Mouse (Mus musculus): ENCODE measurements around the gene Vamp8. TPM values are rescaled to one million over a fixed set of nuclear protein-coding genes. Genes with fewer than 3 reads are reported as not detected.

Vamp8 gene
- polyA plus RNA-seq, 1 experiment from 2014 or later, result 206 TPM

GRCm38 (mm10) chr6:72364985-72365384 lies 25.5 kb downstream of the Vamp8 start:
- H3K4me2 ChIP-seq (replicated peaks; ENCODE audit: low read depth, low read length), result no peak overlapping the region
- H3K27me3 ChIP-seq (ENCODE audit: control insufficient read depth, insufficient read depth, low read length), result no peaks in the 10 kb centered on the region
- H3K9ac ChIP-seq (replicated peaks; ENCODE audit: low read depth, low read length), result no peak overlapping the region
- no peak overlapping the region for H3K4me3 ChIP-seq (ENCODE audit: low read depth, low read length)
- ATAC-seq (ENCODE audit: insufficient number of reproducible peaks, insufficient read depth, low FRiP score, low read depth), result no peak
- peaks cover 16% of the 10 kb centered on the region; the same call in 1 of the 2 replicates for H3K4me1 ChIP-seq (ENCODE audit: control insufficient read depth, insufficient read depth, low read length)
- WGBS, result 68% methylated on average over 6 of the region's 6 CpGs
- H3K27ac ChIP-seq (ENCODE audit: low read length), result no peak overlapping the region
- H3K9me3 ChIP-seq (ENCODE audit: control insufficient read depth, low read depth, low read length), result no peaks in the 10 kb centered on the region
- H3K36me3 ChIP-seq (ENCODE audit: control insufficient read depth, insufficient read depth, low read length), result peaks cover under 1% of the 10 kb centered on the region; the same call in 1 of the 2 replicates

- Histone ChIP-seq H3K27me3 (ENCODE audit: control insufficient read depth, insufficient read depth, low read length) (no peaks in the 10 kb centered on the region), H3K9ac (replicated peaks; ENCODE audit: low read depth, low read length) (no peak overlapping the region), H3K4me1 (ENCODE audit: control insufficient read depth, insufficient read depth, low read length) (peaks cover 19% of the 10 kb centered on the region; the same call in 1 of the 2 replicates), H3K4me3 (ENCODE audit: low read depth, low read length) (no peak overlapping the region), H3K4me2 (replicated peaks; ENCODE audit: low read depth, low read length) (no peak overlapping the region), H3K27ac (ENCODE audit: low read length) (no peak overlapping the region), H3K9me3 (ENCODE audit: control insufficient read depth, low read depth, low read length) (no peaks in the 10 kb centered on the region), H3K36me3 (ENCODE audit: control insufficient read depth, insufficient read depth, low read length) (peaks cover 10% of the 10 kb centered on the region; the same call in 1 of the 2 replicates)
- no peak for ATAC-seq (ENCODE audit: insufficient number of reproducible peaks, insufficient read depth, low FRiP score, low read depth)
- 48% methylated on average over 7 of the region's 7 CpGs for WGBS
Observed at GRCm38 (mm10) chr6:72364009-72364408, 26.5 kb downstream of the Vamp8 start.

- H3K27ac ChIP-seq (ENCODE audit: low read length), result peak overlapping the region; percentile 52; the same call in 1 of the 2 replicates
- peak overlapping the region; percentile 82 for H3K4me2 ChIP-seq (replicated peaks; ENCODE audit: low read depth, low read length)
- peak; percentile 96 for ATAC-seq (ENCODE audit: insufficient number of reproducible peaks, insufficient read depth, low FRiP score, low read depth)
- peaks cover 17% of the 10 kb centered on the region; the same call in 1 of the 2 replicates for H3K36me3 ChIP-seq (ENCODE audit: control insufficient read depth, insufficient read depth, low read length)
- peak overlapping the region; percentile 68 for H3K9ac ChIP-seq (replicated peaks; ENCODE audit: low read depth, low read length)
- H3K4me3 ChIP-seq (ENCODE audit: low read depth, low read length), result peak overlapping the region; percentile 77
- no peaks in the 10 kb centered on the region for H3K9me3 ChIP-seq (ENCODE audit: control insufficient read depth, low read depth, low read length)
- under 1% methylated on average over 42 of the region's 42 CpGs for WGBS
- H3K4me1 ChIP-seq (ENCODE audit: control insufficient read depth, insufficient read depth, low read length), result peaks cover 19% of the 10 kb centered on the region; the same call in 1 of the 2 replicates
- H3K27me3 ChIP-seq (ENCODE audit: control insufficient read depth, insufficient read depth, low read length), result no peaks in the 10 kb centered on the region
Observed at GRCm38 (mm10) chr6:72362132-72363028, 28.1 kb downstream of the Vamp8 start.

- peak overlapping the region; percentile 77 for H3K4me3 ChIP-seq (ENCODE audit: low read depth, low read length)
- peak overlapping the region; percentile 39; the same call in 1 of the 2 replicates for H3K27ac ChIP-seq (ENCODE audit: low read length)
- no peak overlapping the region for H3K9ac ChIP-seq (replicated peaks; ENCODE audit: low read depth, low read length)
- WGBS, result 53% methylated on average over 5 of the region's 5 CpGs
- ATAC-seq (ENCODE audit: insufficient number of reproducible peaks, insufficient read depth, low FRiP score, low read depth), result no peak
- no peaks in the 10 kb centered on the region for H3K9me3 ChIP-seq (ENCODE audit: control insufficient read depth, low read depth, low read length)
- H3K4me1 ChIP-seq (ENCODE audit: control insufficient read depth, insufficient read depth, low read length), result peaks cover 19% of the 10 kb centered on the region; the same call in 1 of the 2 replicates
- H3K27me3 ChIP-seq (ENCODE audit: control insufficient read depth, insufficient read depth, low read length), result no peaks in the 10 kb centered on the region
- peaks cover 17% of the 10 kb centered on the region; the same call in 1 of the 2 replicates for H3K36me3 ChIP-seq (ENCODE audit: control insufficient read depth, insufficient read depth, low read length)
- peak overlapping the region; percentile 82 for H3K4me2 ChIP-seq (replicated peaks; ENCODE audit: low read depth, low read length)
Observed at GRCm38 (mm10) chr6:72361121-72361551, 29.4 kb downstream of the Vamp8 start.

GRCm38 (mm10) chr6:72360599-72360935 lies 29.9 kb downstream of the Vamp8 start:
- WGBS, result 47% methylated on average over 7 of the region's 7 CpGs
- Histone ChIP-seq H3K4me3 (ENCODE audit: low read depth, low read length) (no peak overlapping the region), H3K4me1 (ENCODE audit: control insufficient read depth, insufficient read depth, low read length) (peaks cover 19% of the 10 kb centered on the region; the same call in 1 of the 2 replicates), H3K27ac (ENCODE audit: low read length) (peak overlapping the region; percentile 39; the same call in 1 of the 2 replicates), H3K36me3 (ENCODE audit: control insufficient read depth, insufficient read depth, low read length) (peaks cover 17% of the 10 kb centered on the region; the same call in 1 of the 2 replicates), H3K4me2 (replicated peaks; ENCODE audit: low read depth, low read length) (peak overlapping the region; percentile 82; the same call in 1 of the 2 replicates), H3K9me3 (ENCODE audit: control insufficient read depth, low read depth, low read length) (no peaks in the 10 kb centered on the region), H3K9ac (replicated peaks; ENCODE audit: low read depth, low read length) (no peak overlapping the region), H3K27me3 (ENCODE audit: control insufficient read depth, insufficient read depth, low read length) (no peaks in the 10 kb centered on the region)
- no peak for ATAC-seq (ENCODE audit: insufficient number of reproducible peaks, insufficient read depth, low FRiP score, low read depth)

- no peaks in the 10 kb centered on the region for H3K27me3 ChIP-seq (ENCODE audit: control insufficient read depth, insufficient read depth, low read length)
- no peak overlapping the region for H3K4me2 ChIP-seq (replicated peaks; ENCODE audit: low read depth, low read length)
- no peak for ATAC-seq (ENCODE audit: insufficient number of reproducible peaks, insufficient read depth, low FRiP score, low read depth)
- no peaks in the 10 kb centered on the region for H3K9me3 ChIP-seq (ENCODE audit: control insufficient read depth, low read depth, low read length)
- 0 out of 2 replicates have a peak overlapping the region, but pooled peaks have one; percentile 10 for H3K27ac ChIP-seq (ENCODE audit: low read length)
- peaks cover 17% of the 10 kb centered on the region; the same call in 1 of the 2 replicates for H3K36me3 ChIP-seq (ENCODE audit: control insufficient read depth, insufficient read depth, low read length)
- peaks cover 19% of the 10 kb centered on the region; the same call in 1 of the 2 replicates for H3K4me1 ChIP-seq (ENCODE audit: control insufficient read depth, insufficient read depth, low read length)
- no peak overlapping the region for H3K9ac ChIP-seq (replicated peaks; ENCODE audit: low read depth, low read length)
- 66% methylated on average over 11 of the region's 11 CpGs for WGBS
- no peak overlapping the region for H3K4me3 ChIP-seq (ENCODE audit: low read depth, low read length)
Observed at GRCm38 (mm10) chr6:72359891-72360598, 30.5 kb downstream of the Vamp8 start.

- Histone ChIP-seq H3K36me3 (ENCODE audit: control insufficient read depth, insufficient read depth, low read length) (peaks cover 17% of the 10 kb centered on the region; the same call in 1 of the 2 replicates), H3K4me2 (replicated peaks; ENCODE audit: low read depth, low read length) (no peak overlapping the region), H3K9ac (replicated peaks; ENCODE audit: low read depth, low read length) (no peak overlapping the region), H3K27me3 (ENCODE audit: control insufficient read depth, insufficient read depth, low read length) (no peaks in the 10 kb centered on the region), H3K4me1 (ENCODE audit: control insufficient read depth, insufficient read depth, low read length) (peaks cover 19% of the 10 kb centered on the region; the same call in 1 of the 2 replicates), H3K9me3 (ENCODE audit: control insufficient read depth, low read depth, low read length) (no peaks in the 10 kb centered on the region), H3K27ac (ENCODE audit: low read length) (no peak overlapping the region), H3K4me3 (ENCODE audit: low read depth, low read length) (no peak overlapping the region)
- ATAC-seq (ENCODE audit: insufficient number of reproducible peaks, insufficient read depth, low FRiP score, low read depth), result no peak
- WGBS, result 63% methylated on average over 2 of the region's 2 CpGs
Observed at GRCm38 (mm10) chr6:72359343-72359742, 31.2 kb downstream of the Vamp8 start.
